Mouse (Mus musculus) intestine, embryonic 14.5 days (tissue): ENCODE measurements around the gene Gm10282. TPM values are rescaled to one million over a fixed set of nuclear protein-coding genes. Genes with fewer than 3 reads are reported as not detected.
A peak's percentile ranks its signal among the peaks of the same experiment; 100 is the strongest.

Source experiments
- ATAC-seq: fragments of 200-750 bp; cut with Nextera tagmentation; replicated peaks from 2 replicates; pipeline ENCODE4 v1.8.0; 2017; ENCODE audit warnings: low read depth, moderate number of reproducible peaks, moderate TSS enrichment, moderate library complexity; ENCODE audit not compliant: low FRiP score, low TSS enrichment
- DNase-seq: peaks from one replicate; pipeline ENCODE4 v3.0.0-alpha.2; 2018; ENCODE audit warnings: low spot score
- H3K27ac ChIP-seq: fragments of 300-500 bp; sonication (generic); 2 replicates; pipeline ENCODE4 v1.5.1; 2014; ENCODE audit warnings: low read depth, mild to moderate bottlenecking, control low read depth
- H3K27me3 ChIP-seq: fragments of 300-500 bp; sonication (generic); replicated peaks from 2 replicates; pipeline ENCODE4 v1.6.1; 2014; ENCODE audit warnings: low read length, control low read depth; ENCODE audit not compliant: control insufficient read depth, insufficient read depth
- H3K36me3 ChIP-seq: fragments of 300-500 bp; sonication (generic); 2 replicates; pipeline ENCODE4 v1.6.1; 2014; ENCODE audit warnings: low read length, control low read depth; ENCODE audit not compliant: control insufficient read depth, insufficient read depth
- H3K4me1 ChIP-seq: fragments of 300-500 bp; sonication (generic); replicated peaks from 2 replicates; pipeline ENCODE4 v1.6.1; 2014; ENCODE audit warnings: low read length, control low read depth, mixed read lengths; ENCODE audit not compliant: control insufficient read depth, insufficient read depth
- H3K4me2 ChIP-seq: fragments of 300-500 bp; sonication (generic); 2 replicates; pipeline ENCODE4 v1.6.1; 2014; ENCODE audit warnings: low read length
- H3K4me3 ChIP-seq: fragments of 300-500 bp; sonication (generic); 2 replicates; pipeline ENCODE4 v1.5.1; 2014; ENCODE audit warnings: low read depth, low read length, control low read depth, mixed read lengths
- H3K9ac ChIP-seq: fragments of 300-500 bp; sonication (generic); 2 replicates; pipeline ENCODE4 v1.6.1; 2014; ENCODE audit warnings: mild to moderate bottlenecking, low read length
- H3K9me3 ChIP-seq: fragments of 300-500 bp; sonication (generic); 2 replicates; pipeline ENCODE4 v1.6.1; 2016; ENCODE audit warnings: low read length, control low read depth; ENCODE audit not compliant: control insufficient read depth
- WGBS: fragments of 180-500 bp; shearing (Covaris S2); extraction: QIAGEN DNeasy Blood & Tissue Kit; methylation state at CpG from one replicate; pipeline ENCODE4 v1.1.7; 2014; 5-methylcytosine and 5-hydroxymethylcytosine counted together
- polyA plus RNA-seq: library from polyadenylated mRNA; unstranded; fragments of >200 nt; fragmentation: Nextera tagmentation; extraction: Ambion mirVana; gene quantifications from 2 replicates; pipeline ENCODE4 v1.2.1, GENCODE M21; 2014

Gene Gm10282
- polyA plus RNA-seq, 1 experiment from 2014 or later, result 31.1 TPM

DNA sequence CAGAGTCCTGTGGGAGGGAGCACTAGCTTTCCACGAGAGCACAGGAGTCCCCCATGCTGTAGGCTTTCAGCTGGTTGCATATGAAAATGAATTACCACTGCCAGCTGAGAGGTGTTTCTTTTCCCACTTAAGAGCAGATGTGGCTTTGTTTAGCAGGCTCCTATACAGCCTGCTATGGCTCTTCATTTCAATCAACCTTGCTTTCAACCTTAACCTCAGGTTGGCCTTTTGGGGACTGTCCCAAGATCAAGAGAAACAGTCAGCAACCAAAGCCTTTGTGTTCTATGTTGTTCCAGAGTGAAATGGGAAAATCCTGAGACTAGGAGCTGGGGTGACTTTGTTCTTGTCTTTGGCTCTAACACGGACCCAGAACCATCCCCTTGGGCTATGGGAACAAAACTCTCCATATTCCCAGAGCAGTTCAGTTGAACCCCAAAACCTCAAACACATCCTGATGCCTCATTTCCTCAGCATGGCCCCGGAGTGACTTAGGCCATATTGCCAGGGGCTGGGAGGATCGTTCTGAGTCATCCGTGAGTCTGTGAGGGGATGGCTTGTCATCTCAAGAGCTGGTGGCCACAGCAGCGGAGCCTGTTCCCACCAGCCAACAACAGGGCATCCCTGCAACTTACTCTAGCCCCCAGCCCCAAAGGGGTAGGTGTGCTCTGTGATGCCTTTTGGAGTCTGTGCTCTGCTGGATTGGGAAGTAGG, 25.9 kb upstream of the Gm10282 start:
- no peak overlapping the region for H3K9ac ChIP-seq
- ATAC-seq, result no peak
- H3K9me3 ChIP-seq, result no peaks in the 10 kb centered on the region
- H3K4me2 ChIP-seq, result no peak overlapping the region
- no peak for DNase-seq
- no peaks in the 10 kb centered on the region for H3K27me3 ChIP-seq
- no peak overlapping the region for H3K4me3 ChIP-seq
- H3K36me3 ChIP-seq, result peaks cover 2% of the 10 kb centered on the region; the same call in 1 of the 2 replicates
- H3K4me1 ChIP-seq, result no peaks in the 10 kb centered on the region
- 82% methylated on average over 6 of the region's 6 CpGs for WGBS
- H3K27ac ChIP-seq, result no peak overlapping the region

DNA sequence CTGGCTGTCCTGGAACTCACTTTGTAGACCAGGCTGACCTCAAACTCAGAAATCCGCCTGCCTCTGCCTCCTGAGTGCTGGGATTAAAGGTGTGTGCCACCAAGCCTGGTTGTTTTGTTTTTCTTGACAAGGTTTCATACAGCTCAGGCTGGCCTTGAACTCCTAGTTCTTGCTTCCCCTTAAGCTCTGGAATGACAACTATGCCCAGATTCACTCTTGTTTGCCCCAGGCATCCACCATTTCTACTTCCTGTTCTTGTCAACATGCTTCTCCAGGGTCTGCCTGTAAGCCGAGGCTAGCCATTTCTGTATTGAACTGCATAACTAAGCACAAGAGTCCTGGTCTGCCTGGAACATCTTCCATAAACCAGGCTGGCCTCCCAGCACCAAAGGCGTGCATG, 24.1 kb upstream of the Gm10282 start:
- Histone ChIP-seq H3K27me3 (no peaks in the 10 kb centered on the region), H3K4me2 (no peak overlapping the region), H3K4me3 (no peak overlapping the region), H3K27ac (no peak overlapping the region), H3K36me3 (no peaks in the 10 kb centered on the region), H3K9ac (no peak overlapping the region), H3K9me3 (no peaks in the 10 kb centered on the region), H3K4me1 (no peaks in the 10 kb centered on the region)
- 95% methylated on average over 3 of the region's 3 CpGs for WGBS
- DNase-seq (no peak), ATAC-seq (no peak)

DNA sequence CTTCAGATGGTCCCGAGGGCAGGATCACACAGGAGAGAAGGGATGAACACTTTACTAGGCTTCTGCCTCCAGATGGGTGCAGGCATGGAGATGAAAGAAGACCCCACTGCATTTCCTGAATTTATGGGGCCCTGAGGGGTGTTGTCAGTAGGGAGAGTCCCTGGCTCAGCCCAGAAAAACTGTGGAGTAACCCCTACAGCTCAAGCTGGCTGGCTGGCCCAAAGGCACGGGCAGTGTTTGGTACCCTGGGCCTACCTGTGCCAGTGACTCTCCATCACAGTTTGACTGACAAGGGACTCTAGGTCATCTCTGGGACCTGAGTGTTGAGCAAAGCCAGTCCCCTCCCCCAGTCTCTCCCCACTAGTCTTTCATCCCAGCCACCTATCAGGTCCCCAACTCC, 19.6 kb upstream of the Gm10282 start:
- Histone ChIP-seq H3K9me3 (no peaks in the 10 kb centered on the region), H3K4me2 (no peak overlapping the region), H3K4me1 (no peaks in the 10 kb centered on the region), H3K27ac (no peak overlapping the region), H3K4me3 (no peak overlapping the region), H3K9ac (no peak overlapping the region), H3K27me3 (peaks cover 27% of the 10 kb centered on the region), H3K36me3 (no peaks in the 10 kb centered on the region)
- WGBS, result 60% methylated on average over 2 of the region's 2 CpGs
- ATAC-seq, result no peak
- no peak for DNase-seq

DNA sequence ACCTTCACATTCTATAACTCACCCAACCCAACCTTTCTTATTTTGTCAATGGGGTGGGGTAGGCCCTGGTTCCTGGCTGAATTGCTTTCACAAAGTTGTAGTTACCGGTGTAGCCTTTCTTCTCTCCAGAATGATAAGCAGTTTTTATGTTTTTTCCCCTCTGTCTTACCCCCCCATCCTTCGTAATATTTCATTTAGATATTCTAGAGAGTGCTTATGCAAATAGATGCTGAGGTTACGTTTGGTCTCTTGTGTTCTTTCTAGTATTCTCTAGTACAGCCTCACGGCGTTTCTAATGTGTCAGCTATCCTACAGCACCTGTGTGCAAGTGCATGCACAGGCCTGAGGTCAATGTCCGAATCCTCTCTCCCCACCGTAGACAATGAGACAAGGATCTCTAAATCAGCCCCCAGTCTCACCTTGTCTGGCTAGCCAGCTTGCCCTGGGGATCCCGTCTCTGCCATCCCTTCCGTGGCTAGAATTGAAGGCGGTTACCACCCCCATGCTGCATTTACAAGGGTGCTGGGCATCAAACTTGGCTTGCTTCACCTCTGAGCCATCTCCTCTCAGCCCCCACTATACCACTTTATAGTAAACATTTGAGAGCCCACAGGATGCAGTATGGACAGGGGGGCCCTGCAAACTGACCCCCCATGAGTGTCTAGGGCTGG, 19.1 kb upstream of the Gm10282 start:
- Histone ChIP-seq H3K4me1 (no peaks in the 10 kb centered on the region; the same call in 1 of the 2 replicates), H3K9ac (no peak overlapping the region), H3K27me3 (peaks cover 32% of the 10 kb centered on the region), H3K27ac (no peak overlapping the region), H3K4me2 (no peak overlapping the region), H3K9me3 (no peaks in the 10 kb centered on the region), H3K4me3 (no peak overlapping the region), H3K36me3 (no peaks in the 10 kb centered on the region)
- 79% methylated on average over 10 of the region's 10 CpGs for WGBS
- no peak for ATAC-seq
- no peak for DNase-seq

DNA sequence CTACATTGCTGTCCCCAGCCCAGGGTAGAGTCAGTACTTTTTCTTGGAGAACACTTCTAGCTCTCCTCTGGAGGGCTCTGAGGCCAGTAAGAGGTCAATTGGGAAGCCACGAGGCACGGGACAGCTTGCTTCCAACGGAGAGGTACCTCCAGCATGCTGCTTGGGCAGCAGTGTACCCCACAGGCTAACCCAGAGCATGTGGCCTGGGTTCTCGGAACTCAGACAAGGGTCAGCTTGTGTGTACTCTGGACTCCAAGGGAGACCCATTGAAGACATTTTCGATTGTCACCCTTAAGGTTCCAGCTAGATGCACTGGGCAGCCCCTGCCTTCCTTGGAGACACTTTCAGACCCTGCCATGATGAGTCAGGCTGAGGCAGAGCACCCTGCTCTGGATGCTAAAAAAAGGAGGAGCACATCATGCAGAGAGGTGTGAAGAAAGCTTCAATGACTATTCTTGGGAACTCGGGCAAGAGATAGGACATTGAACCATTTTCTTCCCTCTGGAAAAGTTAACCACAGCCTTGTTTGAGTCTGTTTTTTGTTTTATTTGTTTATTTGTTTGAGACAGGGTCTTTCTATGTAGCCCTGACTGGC, 18.2 kb upstream of the Gm10282 start:
- 69% methylated on average over 6 of the region's 6 CpGs for WGBS
- Histone ChIP-seq H3K36me3 (no peaks in the 10 kb centered on the region), H3K9ac (no peak overlapping the region), H3K27ac (no peak overlapping the region), H3K9me3 (no peaks in the 10 kb centered on the region), H3K4me2 (no peak overlapping the region), H3K4me1 (no peaks in the 10 kb centered on the region; the same call in 1 of the 2 replicates), H3K4me3 (no peak overlapping the region), H3K27me3 (peaks cover 34% of the 10 kb centered on the region)
- DNase-seq, result no peak
- no peak for ATAC-seq

DNA sequence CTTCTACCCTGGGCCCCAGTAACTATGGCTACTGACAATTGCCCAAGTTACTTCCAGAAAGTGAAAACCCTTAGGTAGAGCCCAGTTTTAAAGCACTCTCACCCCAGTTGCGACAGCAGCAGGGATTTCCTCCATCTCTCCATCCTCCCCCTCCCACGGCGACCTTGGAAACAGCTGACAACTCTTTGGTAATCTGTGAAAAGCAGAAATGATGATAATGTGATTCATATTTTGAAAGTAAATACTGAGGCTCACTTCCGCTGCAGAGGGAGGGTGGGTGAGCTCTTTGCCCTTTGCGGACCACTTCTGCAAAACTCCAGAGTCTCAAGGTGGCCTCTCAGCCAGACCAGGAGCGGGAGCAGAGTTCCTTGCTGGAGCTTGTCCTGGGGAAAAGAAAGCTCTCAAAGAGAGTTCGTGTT, 17.4 kb upstream of the Gm10282 start:
- no peaks in the 10 kb centered on the region for H3K9me3 ChIP-seq
- no peak overlapping the region for H3K9ac ChIP-seq
- ATAC-seq (no peak), DNase-seq (no peak)
- H3K36me3 ChIP-seq, result no peaks in the 10 kb centered on the region
- peaks cover 37% of the 10 kb centered on the region for H3K27me3 ChIP-seq
- no peak overlapping the region for H3K27ac ChIP-seq
- H3K4me2 ChIP-seq, result no peak overlapping the region
- WGBS, result 63% methylated on average over 7 of the region's 7 CpGs
- H3K4me3 ChIP-seq, result no peak overlapping the region
- H3K4me1 ChIP-seq, result no peaks in the 10 kb centered on the region; the same call in 1 of the 2 replicates

DNA sequence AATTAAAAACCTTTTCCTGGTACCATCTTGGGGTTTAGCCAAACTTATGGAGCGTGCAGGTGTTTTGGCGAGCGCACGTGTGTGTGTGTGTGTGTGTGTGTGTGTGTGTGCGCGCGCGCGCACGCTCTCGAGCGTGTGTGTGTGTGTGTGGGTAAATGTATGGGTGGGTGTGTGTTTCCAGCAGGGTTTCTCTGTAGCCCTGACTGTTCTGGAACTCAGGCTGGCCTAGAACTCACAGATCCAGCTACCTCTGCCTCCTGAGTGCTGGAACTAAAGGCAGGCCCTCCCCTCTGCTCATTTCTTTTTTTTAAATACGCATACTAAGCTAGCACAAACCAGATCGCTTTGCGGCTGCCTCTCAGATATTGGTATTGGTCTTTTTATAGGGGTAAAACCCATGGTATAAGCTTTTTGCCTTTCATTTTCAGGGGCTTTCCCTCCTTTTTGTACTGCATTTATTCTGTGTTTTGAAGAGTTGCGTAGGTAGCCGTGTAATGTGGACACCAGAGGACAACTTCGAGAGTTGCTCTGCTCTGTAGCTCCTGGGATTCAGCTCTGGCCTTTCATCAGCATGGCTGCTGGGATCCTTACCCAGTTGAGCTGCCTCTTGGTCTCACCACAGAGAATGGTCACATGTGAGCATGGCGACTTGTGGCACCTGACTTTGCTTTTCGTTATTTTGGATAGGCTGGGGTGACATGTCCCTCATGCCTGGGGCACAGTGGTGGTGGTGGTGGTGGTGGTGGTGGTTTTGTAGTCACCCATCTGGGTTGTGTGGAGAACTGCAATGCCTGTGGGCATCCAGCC, 16.8 kb upstream of the Gm10282 start:
- DNase-seq (no peak), ATAC-seq (no peak)
- Histone ChIP-seq H3K4me1 (no peaks in the 10 kb centered on the region; the same call in 1 of the 2 replicates), H3K27ac (no peak overlapping the region), H3K9ac (no peak overlapping the region), H3K9me3 (no peaks in the 10 kb centered on the region), H3K4me2 (peak overlapping the region; percentile 11; the same call in 1 of the 2 replicates), H3K4me3 (no peak overlapping the region), H3K36me3 (no peaks in the 10 kb centered on the region), H3K27me3 (peaks cover 37% of the 10 kb centered on the region)
- WGBS, result 89% methylated on average over 20 of the region's 20 CpGs

DNA sequence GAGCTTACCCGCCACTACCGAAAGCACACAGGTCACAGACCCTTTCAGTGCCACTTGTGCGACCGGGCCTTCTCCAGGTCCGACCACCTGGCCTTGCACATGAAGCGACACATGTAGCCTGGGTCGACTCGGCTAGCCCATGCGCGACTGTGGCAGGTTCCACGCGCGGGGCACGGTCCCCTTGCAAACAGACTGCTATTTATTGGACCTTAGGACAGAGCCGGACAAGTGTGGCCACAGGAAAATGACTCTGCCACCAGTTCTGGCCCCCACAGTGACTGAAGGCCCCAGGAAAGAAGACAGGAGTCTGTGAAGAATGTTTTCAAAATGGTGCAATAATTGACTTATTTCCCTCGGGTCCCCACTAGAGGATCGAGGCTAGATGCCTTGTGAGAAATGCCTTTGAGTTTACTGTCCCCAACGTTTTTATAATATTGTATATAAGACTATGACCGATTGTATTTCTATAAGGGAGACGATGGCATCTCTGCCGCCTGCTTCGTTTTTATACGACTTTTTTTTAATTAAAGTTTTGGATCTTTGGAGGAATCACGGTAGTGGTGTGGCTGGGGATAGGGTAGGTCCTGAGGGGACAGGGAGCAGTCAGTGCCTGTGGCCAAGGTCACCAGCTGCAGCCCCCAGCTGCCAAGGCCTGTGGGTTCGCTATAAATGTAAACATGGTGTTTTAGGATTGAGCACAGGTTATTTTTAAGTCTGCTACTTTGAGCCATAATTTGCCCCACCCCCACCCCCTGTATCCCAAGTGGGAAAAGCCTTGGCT, 15.9 kb upstream of the Gm10282 start:
- no peaks in the 10 kb centered on the region for H3K9me3 ChIP-seq
- no peak for DNase-seq

More for the DNA sequence above, 15.9 kb upstream of the Gm10282 start:
- Histone ChIP-seq H3K4me1 (no peaks in the 10 kb centered on the region; the same call in 1 of the 2 replicates), H3K36me3 (no peaks in the 10 kb centered on the region), H3K9ac (no peak overlapping the region), H3K27ac (no peak overlapping the region), H3K4me2 (peak overlapping the region; percentile 92), H3K4me3 (peak overlapping the region; percentile 53; the same call in 1 of the 2 replicates), H3K27me3 (peaks cover 37% of the 10 kb centered on the region)
- 53% methylated on average over 25 of the region's 25 CpGs for WGBS
- ATAC-seq, result no peak
